Mouse (Mus musculus): ENCODE data around the gene F11r.
"Not testable (repeated sequence)": the region's sequence is repeated elsewhere in the genome, so short reads cannot be mapped to it uniquely, and the experiment has no call there.

Gene F11r

GRCm38 (mm10) chr1:171470896-171471295, 33.6 kb downstream of the F11r start:
- DNase-seq (ENCODE audit: extremely low spot score): no peak

- no peak for DNase-seq (ENCODE audit: extremely low spot score)
Measured at GRCm38 (mm10) chr1:171471452-171471851, 34.1 kb downstream of the F11r start.

GRCm38 (mm10) chr1:171471941-171472340, 34.6 kb downstream of the F11r start:
- DNase-seq (ENCODE audit: extremely low spot score): not testable (repeated sequence)

- no peak for DNase-seq (ENCODE audit: extremely low spot score)
Measured at GRCm38 (mm10) chr1:171473506-171473905, 36.2 kb downstream of the F11r start.

- DNase-seq (ENCODE audit: extremely low spot score): no peak
Measured at GRCm38 (mm10) chr1:171473920-171474640, 36.7 kb downstream of the F11r start.

- no peak for DNase-seq (ENCODE audit: extremely low spot score)
Measured at GRCm38 (mm10) chr1:171477123-171477522, 39.8 kb downstream of the F11r start.

GRCm38 (mm10) chr1:171477758-171478545, 40.6 kb downstream of the F11r start:
- DNase-seq (ENCODE audit: extremely low spot score): no peak

GRCm38 (mm10) chr1:171478968-171479367, 41.6 kb downstream of the F11r start:
- peak; percentile 57 for DNase-seq (ENCODE audit: extremely low spot score)

- no peak for DNase-seq (ENCODE audit: extremely low spot score)
Measured at GRCm38 (mm10) chr1:171494241-171494640, 56.9 kb downstream of the F11r start.

- DNase-seq (ENCODE audit: extremely low spot score): no peak
Measured at GRCm38 (mm10) chr1:171495371-171495770, 58.0 kb downstream of the F11r start.

GRCm38 (mm10) chr1:171499856-171500255, 62.5 kb downstream of the F11r start:
- DNase-seq (ENCODE audit: extremely low spot score): no peak

- no peak for DNase-seq (ENCODE audit: extremely low spot score)
Measured at GRCm38 (mm10) chr1:171501016-171501610, 63.8 kb downstream of the F11r start.

GRCm38 (mm10) chr1:171501636-171502080, 64.3 kb downstream of the F11r start:
- DNase-seq (ENCODE audit: extremely low spot score): peak; percentile 57

GRCm38 (mm10) chr1:171502388-171503249, 65.3 kb downstream of the F11r start:
- DNase-seq (ENCODE audit: extremely low spot score): peak; percentile 81

GRCm38 (mm10) chr1:171503250-171503591, 65.9 kb downstream of the F11r start, which contains the start of gene Alyref2:
Gene Alyref2, plus strand, starts transcription at chr1:171503478.
- DNase-seq (ENCODE audit: extremely low spot score): peak; percentile 94

GRCm38 (mm10) chr1:171503592-171504291, 66.4 kb downstream of the F11r start:
- DNase-seq (ENCODE audit: extremely low spot score): peak; percentile 79

GRCm38 (mm10) chr1:171504586-171504985, 67.3 kb downstream of the F11r start:
- DNase-seq (ENCODE audit: extremely low spot score): no peak

GRCm38 (mm10) chr1:171513234-171513633, 75.9 kb downstream of the F11r start:
- no peak for DNase-seq (ENCODE audit: extremely low spot score)

- no peak for DNase-seq (ENCODE audit: extremely low spot score)
Measured at GRCm38 (mm10) chr1:171513760-171514159, 76.4 kb downstream of the F11r start.

All from embryo, embryonic 9.5 days (tissue).